Mouse (Mus musculus) neutrophil, adult 5-6 weeks (primary cell): ENCODE results near the gene Syt2. TPM values are rescaled to one million over a fixed set of nuclear protein-coding genes. Genes with fewer than 3 reads are reported as not detected.
A peak's percentile ranks its signal among the peaks of the same experiment; 100 is the strongest.

Source experiments
- ATAC-seq: fragments of 151-379, 151-347 bp; 2 replicates; pipeline ENCODE4 v1.8.0; 2017; ENCODE audit warnings: mild to moderate bottlenecking, moderate TSS enrichment; ENCODE audit not compliant: insufficient number of reproducible peaks, poor library complexity, low FRiP score, severe bottlenecking; ENCODE audit errors: extremely low read depth
- total RNA-seq: library from RNA; stranded (forward); fragments of 200-1000 nt; gene quantifications from 2 replicates; pipeline ENCODE4 v1.2.3, GENCODE M21; 2017

Gene Syt2
- total RNA-seq, 1 experiment from 2014 or later: not detected

- no peak for ATAC-seq
Measured at GRCm38 (mm10) chr1:134721486-134721885, 75.0 kb downstream of the Syt2 start.

DNA sequence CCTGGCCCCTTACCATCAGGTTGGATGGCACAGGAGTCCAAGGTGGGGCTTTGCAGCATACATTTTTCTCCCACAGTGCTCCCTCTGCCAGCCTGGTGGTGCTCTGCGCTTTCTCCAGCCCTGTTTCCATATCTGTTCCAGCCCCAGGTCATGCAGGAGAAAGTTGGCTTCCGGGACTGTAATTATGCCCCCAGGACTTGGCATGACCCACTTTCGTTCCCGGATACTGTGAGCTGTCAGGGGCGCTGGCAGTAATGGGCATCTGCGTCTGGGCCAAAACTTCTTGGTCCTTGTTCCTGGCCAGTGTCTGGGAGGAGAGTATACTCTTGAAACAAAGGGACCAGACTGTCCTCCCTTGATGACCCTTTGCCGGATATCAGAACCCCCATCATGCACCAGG is 76.4 kb downstream of the Syt2 start:
- ATAC-seq: no peak

GRCm38 (mm10) chr1:134725276-134725675 is 78.8 kb downstream of the Syt2 start:
- ATAC-seq: no peak; the same call in 1 of the 2 replicates

GRCm38 (mm10) chr1:134726480-134726879 is 80.0 kb downstream of the Syt2 start:
- no peak for ATAC-seq

DNA sequence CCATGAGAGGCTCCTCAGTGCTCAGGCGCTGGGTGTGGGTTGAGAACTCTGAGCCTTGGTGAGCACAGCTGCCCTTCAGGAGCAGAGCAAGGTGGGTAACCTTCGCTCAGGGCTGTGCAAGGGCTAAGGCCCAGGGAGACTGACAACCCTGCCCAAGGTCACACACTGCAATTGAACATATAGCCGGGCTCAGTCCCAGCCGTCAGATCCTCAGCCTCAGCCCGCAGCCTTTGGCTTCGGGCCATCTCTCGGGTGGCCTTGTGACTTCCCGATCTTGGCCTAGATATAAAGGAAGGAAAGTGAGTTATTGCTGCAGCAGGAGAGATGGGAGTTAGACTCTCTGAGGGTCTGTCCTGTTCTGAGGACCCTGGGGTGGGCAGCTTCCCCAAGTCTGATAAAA is 80.8 kb downstream of the Syt2 start:
- no peak for ATAC-seq

- ATAC-seq: no peak
Measured at GRCm38 (mm10) chr1:134733659-134734058, 87.2 kb downstream of the Syt2 start.

DNA sequence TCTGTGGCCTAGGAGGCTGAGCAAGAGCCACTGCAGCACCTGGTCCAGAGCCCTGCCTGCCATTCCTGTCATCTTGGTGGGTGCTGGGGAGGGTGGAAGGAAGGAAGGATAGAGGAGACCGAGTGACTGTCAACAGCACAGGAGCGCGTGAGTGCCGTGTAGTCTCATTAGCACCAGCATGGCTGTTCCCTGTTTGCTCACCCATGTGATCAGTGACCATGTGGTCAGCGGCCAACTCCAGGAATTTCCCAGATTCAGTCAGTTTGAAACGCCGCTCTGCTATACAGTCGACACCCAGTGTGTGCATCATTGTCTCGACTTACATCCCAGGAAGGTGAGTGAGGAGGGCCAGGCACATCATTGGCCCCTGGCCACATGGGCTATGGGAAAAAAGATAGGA is 91.0 kb downstream of the Syt2 start:
- ATAC-seq: no peak

DNA sequence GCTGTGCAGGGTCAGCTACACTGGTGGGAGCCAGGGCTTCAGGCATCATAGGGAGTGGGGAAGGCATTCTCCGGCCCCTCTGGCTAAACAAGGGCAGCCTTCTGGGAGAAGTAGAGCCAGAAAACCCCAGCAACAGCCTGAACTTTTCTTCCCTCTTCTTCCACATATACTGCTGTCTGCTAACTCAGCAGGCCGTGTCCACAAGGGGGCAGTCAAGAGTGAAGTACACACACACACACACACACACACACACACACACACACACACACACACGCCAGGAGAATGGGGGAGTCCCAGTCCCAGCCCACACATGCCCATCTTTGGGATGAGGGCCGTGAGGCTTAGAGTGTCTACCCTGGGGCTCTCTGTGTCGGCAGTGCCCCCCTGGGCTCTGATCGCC is 95.0 kb downstream of the Syt2 start:
- no peak for ATAC-seq

- ATAC-seq: no peak
Measured at GRCm38 (mm10) chr1:134741946-134742661, 95.6 kb downstream of the Syt2 start.

DNA sequence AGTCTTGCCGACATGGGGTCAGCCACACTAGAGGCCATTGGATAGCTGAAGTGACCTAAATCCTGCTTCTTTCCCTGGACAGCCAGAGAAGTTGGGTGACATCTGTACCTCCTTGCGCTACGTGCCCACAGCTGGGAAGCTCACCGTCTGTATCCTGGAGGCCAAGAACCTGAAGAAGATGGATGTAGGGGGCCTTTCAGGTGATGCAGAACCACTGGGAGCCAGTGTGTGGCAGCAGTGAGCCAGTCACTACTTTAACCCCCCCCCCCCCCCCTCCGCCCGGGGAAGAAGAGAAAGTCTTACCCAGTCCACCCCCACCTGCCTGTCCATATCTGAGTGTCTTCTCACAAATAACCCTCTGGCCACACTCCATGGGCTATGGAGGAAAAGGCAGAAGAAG is 99.2 kb downstream of the Syt2 start:
- ATAC-seq: no peak; the same call in 1 of the 2 replicates

DNA sequence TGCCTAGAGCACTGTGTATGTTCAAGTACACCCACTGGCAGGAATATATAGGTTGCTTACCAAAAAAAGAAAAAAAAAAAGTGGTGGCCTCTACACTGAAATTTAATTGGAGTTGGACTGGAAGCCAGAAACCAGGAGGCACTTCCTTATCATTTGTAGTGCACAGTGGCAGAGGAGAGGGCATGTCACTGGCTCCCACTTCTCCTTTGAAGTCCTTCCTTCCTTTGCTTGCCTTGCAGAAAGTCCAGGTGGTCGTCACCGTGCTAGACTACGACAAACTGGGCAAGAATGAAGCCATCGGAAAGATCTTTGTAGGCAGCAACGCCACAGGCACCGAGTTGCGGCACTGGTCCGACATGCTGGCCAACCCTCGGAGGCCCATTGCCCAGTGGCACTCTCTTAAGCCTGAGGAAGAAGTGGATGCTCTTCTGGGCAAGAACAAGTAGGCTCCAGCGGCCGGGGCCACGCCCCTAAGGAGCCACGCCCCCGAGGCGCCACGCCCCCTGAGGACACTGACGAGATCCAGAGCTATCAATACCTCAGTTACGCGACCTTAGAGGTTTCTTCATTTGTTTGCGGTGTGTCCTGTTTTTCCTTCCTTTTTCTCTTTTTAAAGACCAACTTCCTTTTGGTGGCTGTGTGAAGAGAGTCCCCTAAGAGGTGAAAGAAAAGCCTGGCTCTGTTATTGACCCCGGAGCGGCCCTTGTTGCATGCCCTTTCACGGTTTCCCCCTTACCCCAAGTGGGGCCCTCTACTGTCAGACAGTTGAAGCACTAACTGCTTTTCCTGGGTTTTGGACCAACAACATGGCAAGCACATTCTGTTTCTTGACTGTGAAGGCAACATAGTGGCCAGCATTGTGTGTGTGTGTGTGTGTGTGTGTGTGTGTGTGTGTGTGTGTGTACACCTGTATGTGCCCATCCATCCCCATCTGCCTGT is 101.0 kb downstream of the Syt2 start:
- ATAC-seq: 0 out of 2 replicates have a peak, but pooled peaks have one; percentile 27

DNA sequence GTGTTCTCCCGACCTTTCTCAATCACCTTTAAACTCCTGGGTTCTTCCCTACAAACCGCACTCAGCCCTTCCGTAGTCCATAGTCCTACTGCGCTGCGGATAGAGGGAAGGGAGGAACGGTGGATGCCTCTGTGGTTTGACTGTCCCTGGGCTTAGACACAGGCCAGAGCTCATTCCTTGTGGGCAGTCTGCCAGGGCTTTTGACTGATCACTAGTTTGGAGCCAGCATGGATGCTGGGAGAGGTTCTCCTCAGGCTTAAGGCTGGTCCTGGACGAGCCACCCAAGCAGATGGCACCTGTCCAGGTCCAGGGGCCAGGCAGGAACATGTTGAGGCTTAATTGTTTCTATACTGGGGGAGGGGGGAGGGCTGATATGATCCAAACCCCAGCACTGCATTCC is 103.4 kb downstream of the Syt2 start:
- ATAC-seq: no peak

- ATAC-seq: no peak
Measured at GRCm38 (mm10) chr1:134752447-134752846, 106.0 kb downstream of the Syt2 start.

DNA sequence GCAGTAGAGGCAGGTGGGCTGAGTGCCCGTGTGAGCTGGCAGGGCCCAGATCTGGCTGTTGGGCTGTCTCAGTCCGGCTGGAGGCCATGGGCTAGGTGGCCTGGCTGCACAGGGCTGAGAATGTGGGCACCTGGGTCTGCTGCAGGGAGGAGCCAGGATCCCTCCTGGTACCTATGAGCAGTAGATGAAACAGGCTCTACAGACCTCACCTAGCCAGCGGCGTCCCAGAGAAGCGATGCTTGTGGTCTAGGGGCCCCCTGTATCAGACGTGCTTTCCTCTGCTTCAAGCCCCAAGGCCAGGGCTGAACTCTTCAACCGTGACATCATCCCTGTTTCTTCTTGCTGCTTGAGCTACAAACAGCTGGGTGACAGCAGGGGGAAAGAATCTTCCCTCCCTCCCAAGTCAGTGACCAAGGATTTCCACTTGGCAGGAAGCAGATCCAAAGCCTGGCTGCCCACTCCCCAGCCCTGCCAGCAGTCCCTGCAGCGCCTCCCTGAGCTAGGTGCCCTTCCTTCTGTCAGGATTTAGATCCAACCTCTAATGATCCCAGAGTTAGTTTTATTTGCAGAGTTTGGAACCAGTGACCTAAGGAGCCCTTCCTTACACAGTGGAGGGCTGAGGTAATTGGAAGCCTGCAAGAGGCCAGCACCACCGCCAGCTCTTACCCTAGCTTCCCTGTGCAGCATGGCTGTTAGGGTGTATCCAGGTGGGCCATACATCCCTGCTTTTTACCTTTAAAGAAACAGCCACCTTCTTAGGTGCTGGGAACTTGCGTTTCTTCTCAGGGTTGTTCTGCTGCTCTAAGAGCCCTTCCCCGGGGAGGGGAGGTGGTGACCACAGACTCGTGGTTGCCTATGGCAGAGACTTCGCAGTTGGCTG is 107.5 kb downstream of the Syt2 start:
- ATAC-seq: no peak

DNA sequence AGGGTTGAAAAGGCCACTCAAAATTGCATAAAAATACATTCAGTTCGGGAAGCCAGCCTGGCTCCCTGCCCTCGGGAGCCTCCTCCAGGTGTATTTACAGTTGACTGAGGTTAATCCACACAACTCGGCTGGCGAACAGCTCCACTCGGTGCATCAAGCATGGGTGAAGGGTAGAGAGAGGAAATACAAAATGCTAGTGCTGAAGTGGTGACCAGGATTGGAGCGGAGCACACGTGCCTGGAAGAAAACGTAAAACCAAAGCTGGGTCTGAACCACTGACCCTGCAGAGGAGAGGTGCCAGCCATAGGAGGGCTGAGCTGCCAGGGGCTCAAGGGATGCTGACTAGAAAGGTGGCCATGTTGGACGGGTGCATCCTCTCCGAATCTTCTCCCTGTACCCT is 108.3 kb downstream of the Syt2 start:
- no peak for ATAC-seq

- ATAC-seq: no peak
Measured at GRCm38 (mm10) chr1:134755548-134756189, 109.2 kb downstream of the Syt2 start.

DNA sequence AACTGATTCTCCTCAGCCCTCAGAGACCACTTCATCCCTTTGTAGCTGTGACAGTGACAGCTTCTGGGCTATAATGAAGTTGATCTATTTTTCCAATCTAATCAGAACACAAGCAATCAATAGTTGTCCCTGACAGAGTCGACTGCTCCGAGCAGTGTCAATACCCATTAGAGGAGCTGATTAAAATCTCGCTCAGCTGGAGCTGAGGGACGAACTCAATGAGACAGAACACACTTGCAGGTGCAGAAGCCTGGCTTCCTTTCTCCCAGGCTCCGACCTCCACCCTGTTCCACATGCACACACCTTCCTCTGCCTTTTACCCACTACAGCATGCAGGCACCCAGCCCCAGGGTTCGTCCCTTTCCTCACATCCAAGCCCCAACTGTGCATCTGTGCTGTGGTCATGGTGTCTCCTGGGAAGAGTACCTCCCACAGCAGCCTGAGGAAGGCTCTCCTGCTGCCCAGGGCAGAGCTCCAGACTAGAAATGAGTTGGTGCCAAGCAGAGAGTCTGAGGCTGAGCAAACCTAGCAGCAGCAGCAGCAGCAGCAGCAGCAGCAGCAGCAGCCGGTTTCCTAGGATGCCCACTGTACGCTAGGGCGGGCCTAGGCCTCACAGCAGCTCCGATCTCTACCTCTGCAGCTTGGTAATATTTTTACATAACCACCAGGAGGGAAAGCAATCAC is 109.9 kb downstream of the Syt2 start:
- ATAC-seq: no peak

DNA sequence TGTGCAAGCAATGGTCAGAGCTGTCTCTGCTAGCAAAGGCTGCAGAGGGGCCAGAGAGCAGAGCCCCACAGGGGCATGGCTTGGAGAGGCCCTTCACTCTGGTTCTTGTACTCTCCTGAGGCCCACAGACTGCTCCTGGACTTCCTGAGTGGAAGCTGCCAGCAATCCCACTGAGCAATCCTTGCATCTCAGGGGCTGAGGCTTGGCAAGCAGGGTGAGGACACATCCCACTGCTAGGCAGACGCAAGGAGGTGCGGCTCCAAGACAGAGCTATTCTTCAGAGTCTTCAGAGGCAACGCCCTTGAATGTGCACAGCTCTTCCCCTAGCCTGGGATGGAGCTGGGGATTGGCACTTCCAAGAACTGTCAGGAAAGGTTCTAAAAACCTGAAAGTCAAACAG is 110.8 kb downstream of the Syt2 start:
- no peak for ATAC-seq
